Mouse (Mus musculus) frontal cortex, postnatal 14 days (tissue): ENCODE results near the gene Sf3b6.
"Not testable (repeated sequence)": the region's sequence is repeated elsewhere in the genome, so short reads cannot be mapped to it uniquely, and the experiment has no call there.

Source experiments
- DNase-seq, 2 experiments: peaks; one replicate each; pipeline ENCODE4 v3.0.0; 2022; ENCODE audit warnings: low spot score in 2 of 2

Gene Sf3b6

DNA sequence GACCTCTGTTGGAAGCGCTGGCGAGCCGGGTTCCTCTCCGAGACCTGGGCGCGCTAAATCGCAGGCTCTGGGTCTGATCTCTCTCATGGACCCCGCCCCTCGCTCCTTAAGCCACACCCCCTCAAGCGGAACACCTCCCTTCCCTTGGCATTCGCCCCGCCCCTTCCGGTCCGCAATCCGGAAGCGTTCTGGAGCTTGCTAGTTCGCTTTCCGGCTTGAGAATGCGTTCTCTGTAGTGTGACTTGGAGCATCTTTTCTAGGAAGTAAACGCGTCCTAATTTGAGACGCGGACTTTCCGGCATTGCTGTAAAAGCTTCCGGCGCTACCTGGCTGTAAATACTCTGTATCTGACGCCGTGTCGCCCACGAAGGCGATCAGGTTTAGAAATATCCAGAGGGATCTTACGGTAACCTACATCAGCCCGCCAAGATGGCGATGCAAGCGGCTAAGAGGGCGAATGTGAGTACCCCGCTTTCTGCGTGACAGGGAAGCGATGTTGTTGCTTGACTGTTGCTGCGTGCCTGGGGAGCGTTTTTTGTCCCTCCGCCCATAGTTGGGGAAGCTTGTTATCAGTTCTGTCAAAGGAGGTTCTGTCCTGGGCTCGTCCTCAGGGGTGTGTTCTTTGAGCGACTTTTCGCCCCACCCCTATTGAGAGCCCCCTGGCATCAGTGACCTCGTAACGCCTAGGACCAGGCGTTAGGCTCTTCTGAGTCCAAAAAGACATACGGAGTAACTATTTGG lies at the start of gene Sf3b6:
TSS of gene Sf3b6 (plus strand) at position 184 of the 741 bp plus-strand sequence.
- peak; percentile 94 to 97 for DNase-seq

DNA sequence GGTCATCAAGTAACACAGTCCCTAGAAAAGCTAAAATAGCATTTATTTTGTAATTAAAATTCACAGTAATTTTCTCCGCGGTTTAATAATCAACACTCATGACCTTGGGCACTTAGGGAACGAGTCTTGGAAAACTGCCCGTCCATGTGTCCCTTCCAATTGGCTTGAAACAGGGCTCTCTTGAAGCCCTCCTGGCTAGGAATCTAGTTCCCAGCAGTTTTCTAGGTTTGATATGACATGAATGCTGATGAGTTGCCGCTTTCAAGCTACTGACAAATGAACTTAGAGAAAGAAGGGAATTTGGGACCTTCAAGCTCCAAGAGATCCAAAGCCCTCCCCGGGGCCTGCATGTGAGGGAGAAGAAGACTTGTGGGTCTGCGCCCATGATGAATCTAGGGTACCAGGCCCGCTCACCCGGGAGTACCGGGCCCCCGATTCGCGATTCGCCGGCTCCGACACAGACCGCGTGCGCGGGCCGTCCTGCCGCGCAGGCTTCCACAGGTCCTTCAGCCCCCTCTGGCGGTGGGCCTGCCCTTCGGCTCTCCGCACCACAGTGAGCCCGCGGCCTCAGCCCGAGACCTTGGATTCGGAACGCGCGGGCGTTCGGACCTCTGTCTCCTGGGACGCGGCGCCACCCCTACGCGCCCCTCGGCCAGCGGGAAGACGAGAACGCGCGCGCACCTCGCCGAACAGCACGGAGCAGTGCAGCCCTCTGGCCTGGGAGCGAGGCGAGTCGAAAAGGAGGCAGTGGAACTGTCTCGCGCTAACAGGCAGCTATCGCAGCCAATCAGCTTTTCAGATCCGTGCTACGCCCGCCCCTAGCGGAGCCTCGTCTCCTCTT lies 48.6 kb upstream of the Sf3b6 start, which contains the start of the genes Pfn4 and Fam228b:
TSS of gene Pfn4 (plus strand) at position 531 of the 841 bp plus-strand sequence.
TSS of gene Fam228b (minus strand) at position 776 of the 841 bp plus-strand sequence.
- peak; percentile 94 to 97 for DNase-seq

DNA sequence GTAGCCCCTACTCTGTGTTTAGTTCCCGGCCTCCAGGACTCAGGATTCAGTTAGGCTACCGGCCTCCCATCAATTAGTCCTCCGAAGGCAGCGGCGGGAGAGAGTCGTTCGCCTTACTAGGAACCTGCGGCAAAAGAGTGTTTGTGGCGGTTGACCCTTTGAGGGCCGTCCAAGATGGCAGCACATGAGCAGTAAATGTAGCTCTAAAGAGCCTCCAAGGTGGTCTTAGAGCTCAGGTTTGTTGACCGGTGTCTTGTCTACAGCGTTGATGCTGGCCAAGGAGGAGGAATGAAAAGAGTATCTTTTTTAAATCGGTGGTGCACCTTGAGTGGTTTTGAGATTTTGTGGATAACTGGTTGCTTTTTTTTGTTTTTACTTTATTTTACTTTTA lies 48.0 kb upstream of the Sf3b6 start:
- DNase-seq, result no peak

DNA sequence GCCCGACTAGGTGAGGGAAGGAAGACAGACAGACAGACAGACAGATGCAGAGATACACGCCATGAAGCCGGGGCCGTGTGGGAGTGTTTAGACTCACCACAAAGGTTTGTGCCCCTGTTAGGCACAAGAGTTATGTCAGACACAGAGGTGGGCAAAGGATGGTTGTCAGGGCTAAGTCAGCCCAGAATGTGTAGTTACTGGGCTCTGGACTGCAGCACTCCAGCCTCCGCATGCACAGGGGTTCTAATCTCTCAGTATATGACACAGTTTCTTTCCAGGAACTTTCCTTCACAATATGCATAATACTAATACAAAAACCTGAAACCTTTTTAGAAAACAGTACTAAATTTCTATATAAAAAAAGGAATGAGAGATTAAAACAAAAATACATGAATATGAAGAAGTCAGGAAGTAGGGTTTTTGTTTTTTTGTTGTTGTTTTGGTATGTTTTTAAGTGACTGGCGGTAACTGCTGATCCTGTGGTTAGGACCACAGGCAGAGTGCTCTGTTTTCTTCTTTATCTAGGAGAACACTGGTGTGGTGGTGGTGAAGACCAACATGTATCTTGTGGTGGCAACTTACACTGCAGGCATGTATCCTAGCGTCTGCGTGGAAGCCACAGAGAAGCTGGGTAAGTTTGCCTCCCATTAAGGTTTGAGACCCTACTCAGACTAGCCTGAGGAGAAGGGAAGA lies 42.3 kb upstream of the Sf3b6 start:
- DNase-seq, result no peak

DNA sequence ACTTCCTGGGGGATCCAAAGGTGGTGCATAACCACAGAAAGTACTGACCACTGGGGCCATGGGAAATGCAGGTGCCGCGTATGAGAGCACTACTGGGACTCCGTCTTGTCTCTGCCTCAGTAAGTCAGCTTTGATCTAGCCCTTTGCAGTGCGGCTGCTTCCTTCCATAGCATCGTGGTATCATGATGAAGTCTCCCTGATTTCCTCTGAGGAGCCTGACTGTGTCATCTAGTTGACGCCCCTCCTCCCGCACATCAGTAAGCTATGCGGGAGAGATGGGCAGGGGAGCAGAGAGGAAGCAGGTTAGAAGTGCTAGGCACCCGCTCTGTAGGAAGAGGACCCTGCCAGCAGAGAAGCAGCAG lies 41.8 kb upstream of the Sf3b6 start:
- no peak for DNase-seq

DNA sequence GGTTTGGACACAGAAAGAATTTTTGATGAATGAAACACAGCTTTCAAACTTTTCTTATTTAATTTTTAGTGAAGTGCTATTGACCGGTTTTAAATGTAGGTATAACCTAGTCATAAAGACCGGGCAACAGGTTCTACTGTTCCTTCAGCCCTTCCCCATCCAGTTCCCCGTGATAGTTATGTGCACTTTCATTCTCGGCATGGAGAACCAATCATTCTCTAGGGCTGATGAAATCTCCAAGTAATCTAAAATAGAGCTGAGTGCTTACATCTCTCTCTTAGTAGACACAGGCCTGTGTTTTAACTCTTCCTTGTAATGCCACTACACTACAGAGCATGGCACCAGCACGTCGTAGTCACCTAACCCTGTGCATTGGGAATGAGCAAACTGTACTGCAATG lies 39.6 kb upstream of the Sf3b6 start:
- DNase-seq, result no peak

DNA sequence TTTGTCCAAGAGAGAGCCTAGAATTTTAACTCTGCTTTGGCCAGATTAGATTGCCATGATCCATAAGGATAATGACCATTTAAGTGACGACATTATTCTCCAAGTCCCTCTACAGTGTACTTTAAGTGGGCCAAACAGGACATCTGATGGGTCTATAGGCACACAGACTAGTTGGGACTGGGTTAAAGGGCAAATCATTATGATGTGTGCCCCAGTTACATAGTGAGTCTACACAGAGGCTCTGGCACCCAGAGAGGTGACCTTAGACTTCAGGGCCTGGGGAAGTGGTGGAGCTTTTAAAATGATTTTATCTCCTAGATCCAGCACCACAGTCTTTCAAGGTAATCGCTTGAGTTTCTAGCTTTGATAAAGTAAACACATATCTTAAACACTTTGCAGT lies 37.1 kb upstream of the Sf3b6 start:
- no peak for DNase-seq

DNA sequence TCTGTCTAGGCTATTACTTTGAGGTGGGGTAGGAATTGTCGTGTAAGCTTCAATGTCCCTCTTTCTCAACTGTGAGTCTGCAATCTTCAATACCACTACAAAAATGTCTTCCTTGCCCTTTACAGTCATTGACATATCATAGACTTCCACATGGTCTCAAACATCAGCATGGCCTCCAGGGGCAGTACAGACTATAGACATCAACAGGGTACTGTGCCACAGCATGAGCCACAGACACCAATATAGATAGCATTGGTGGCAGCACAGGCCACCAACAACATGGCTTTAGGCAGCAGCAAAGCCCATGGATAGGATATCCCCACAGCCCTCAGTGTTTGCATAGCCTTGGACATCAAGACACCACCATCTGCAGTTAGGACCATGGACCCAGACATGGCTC lies 36.1 kb upstream of the Sf3b6 start:
- no peak for DNase-seq

DNA sequence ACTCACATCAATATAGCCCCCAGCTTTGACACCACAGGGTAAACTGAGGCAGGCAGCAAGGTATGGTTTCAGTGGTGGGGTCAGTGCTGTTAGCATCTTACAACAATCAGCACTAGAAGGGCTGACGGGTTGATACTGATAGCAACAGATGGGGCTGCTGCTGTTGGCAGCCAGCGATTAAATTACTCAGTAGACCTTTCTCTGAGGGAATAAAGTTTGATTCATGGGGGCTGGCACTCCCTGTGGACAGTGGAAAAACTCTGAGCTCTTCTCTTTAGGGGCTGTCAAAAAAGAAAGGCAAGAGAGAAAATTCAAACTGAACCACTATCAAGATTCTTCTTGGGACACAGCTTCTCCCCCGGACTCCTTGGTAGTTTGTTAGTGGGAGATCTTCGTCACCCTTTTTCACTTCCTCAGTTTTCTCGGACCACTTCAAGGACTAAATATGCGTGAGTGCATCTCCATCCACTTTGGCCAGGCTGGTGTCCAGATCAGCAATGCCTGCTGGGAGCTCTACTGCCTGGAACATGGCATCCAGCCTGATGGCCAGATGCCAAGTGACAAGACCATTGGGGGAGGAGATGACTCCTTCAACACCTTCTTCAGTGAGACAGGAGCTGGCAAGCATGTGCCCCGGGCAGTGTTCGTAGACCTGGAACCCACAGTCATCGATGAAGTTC lies 35.5 kb upstream of the Sf3b6 start:
- DNase-seq, result not testable (repeated sequence)

DNA sequence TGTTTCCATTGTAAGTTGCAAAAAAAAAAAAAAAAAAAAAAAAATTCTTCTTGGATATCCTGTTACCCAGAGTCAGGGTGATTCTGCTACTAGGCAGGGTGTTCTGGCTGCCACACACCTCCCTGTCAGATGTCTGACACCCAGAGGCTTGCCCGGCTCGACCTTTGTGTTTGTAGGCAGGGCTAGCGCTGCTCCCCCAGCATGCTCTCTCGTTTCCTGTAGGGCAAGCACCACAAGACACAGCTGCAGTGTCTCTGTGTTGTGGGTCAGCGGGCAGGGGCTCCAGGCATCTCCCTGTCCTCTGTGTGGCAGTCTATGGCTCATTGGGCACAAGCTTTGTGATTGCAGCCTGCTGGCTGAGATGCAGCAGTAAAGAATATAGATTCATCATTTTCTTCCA lies 33.7 kb upstream of the Sf3b6 start:
- no peak for DNase-seq

DNA sequence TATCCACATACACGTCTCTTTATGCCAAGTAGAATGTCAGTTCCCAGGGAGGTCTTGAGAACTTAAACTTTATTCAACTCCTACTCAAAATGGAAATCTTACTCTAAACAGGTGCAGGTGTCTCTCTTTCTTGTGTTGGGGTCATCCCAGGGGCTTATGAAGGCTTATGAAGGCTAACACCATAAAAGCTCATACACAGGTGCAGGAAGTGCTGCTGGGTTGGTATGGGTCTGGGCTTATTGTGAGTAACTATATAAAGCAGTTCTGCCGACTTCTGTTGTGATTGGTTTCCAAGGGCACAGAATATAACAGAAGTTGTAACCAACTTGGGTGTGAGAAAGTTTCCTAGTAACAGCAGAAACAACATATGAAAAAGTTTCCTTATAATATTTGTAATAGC lies 32.9 kb upstream of the Sf3b6 start:
- no peak for DNase-seq

DNA sequence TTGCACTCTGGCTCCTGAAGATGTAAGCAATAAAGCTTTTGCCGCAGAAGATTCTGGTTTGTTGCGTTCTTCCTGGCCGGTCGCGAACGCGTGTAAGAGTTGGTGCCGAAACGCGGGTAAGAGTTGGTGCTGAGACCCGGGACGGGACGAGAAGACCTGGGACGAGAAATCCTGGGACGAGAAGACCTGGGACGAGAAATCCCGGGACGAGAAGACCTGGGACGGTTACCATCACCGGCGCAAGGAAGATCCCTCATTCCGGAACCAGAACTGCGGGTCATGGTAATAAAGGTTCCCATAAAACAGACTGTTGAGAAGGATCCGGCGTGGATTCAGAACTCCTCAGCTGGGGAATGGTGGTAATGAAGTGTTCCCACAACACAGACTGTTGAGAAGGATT lies 29.2 kb upstream of the Sf3b6 start:
- not testable (repeated sequence) for DNase-seq

DNA sequence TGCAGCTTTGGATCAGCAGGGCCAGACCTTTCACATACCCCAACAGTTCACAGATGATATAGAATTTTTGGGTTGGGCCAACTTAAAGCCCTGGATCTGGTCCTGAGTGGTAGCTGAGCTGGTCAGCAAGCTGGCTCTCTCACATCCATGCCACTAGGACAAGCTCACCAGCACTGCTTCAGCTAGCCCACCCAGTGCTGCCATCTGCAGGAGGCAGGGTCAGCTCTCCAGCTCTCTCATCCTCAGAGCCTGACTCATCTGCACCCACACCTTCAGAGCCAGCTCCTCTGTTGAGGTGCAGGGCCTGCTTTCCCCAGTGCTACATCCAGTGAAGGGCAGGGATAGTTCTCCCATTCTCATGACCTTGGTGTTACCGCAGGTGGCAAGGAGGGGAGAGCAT lies 23.6 kb upstream of the Sf3b6 start:
- DNase-seq, result no peak

DNA sequence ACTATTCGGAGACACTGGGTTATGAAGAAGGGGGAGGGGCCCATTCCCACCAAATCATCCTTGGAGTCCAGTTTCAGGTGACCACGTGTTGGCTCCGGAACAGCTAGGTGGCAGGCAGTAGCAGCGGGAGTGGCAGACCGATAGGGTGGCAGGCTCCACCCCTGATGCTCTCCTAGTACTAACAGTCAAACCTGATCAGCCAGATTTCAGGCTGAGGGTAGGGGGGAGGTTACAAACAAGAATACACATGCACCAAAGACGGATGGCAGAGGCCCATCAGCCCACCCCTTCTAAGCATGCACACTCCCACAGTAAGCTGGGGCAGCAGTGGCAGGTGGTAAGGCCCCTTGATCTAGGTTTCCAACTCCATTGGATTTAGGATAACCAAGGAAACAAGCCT lies 19.9 kb upstream of the Sf3b6 start:
- not testable (repeated sequence) for DNase-seq

DNA sequence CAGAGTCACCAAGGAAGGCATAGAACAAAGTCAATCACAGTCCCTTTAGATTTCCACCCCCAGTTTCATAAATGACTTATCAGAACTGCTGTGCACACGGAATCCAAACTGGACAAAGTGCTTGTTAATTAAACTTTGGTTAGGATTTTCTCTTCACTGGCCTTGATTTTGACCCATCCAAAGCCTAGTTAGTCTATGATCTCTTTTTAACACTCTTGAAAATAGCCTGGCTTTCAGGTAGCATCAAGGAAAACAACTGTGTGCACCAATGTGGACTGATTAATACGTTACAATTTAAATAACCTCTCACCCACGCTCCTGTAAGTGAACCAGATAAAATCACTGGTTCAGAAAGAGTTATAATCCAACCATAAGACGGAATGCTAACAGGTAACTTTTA lies 6.3 kb upstream of the Sf3b6 start:
- no peak for DNase-seq

DNA sequence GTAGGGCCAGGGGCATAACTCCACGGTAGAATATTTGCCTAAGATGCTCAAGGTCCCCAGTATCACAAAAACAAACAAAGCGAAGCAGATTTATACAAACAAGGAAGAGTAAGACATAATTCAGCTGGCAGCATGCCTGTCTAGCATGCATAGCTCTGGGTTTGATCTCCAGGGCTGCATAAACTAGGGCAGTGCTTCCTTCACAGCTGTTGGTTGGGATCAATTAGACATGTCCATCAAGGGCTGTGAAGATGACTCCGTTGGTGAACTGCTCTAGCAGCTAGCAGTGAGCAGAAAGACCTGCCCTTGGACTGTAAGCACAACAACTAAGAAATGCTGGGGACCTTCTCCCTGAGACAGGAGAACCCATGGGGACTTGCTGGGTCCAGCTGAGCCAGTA lies 5.6 kb upstream of the Sf3b6 start:
- DNase-seq, result no peak

DNA sequence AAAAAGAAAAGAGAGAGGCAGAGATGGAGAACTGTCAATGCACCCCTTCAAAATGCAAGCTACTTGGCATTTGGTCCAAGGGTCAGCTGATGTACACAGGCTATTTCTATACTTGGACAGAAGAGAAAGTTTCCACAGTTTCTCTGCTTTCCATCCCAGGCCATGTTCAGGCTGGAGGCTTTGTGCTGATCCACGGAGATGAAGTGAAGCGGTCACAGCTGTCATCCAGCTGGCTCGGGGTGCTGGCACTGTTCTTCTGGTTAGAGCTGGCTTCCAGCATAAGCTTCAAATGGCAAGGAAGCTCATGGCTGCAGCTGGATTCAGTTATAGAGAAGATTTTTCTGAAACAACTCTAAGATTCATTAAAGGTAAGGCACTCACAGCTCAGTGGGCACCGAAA lies 3.7 kb upstream of the Sf3b6 start:
- no peak for DNase-seq

DNA sequence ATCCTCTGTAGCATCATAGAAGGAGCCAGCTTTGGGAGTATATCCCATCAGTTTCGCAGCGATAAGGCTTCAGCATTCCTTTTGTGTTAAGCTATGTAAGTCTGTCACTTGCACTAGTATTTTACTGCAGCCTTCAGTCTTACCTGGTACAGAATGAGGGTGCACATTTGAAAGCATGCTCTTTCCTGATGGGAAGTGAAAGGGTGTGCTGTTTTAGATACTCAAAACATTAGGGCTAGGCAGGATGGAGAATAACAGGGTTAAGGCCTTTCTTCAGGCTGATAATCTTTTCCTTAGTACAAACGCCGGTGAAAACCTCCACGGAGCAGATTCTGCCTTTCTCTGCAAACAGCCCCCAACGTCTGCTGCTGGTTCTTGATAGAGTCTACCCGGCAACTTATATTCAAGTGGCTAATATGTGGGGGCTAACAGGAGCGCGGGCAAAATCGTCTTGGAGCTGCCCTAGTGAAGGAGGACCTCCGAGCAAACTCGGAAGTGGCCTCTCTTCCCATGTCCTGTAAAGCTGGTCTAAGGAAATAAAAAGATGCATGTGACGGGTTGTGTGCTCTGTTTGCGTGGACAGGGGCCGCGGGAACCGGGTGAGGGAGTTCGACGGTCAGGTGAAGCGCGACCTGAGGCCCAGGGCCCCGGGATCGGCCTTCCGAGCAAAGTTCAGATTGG lies 524 bp upstream of the Sf3b6 start:
- no peak for DNase-seq

DNA sequence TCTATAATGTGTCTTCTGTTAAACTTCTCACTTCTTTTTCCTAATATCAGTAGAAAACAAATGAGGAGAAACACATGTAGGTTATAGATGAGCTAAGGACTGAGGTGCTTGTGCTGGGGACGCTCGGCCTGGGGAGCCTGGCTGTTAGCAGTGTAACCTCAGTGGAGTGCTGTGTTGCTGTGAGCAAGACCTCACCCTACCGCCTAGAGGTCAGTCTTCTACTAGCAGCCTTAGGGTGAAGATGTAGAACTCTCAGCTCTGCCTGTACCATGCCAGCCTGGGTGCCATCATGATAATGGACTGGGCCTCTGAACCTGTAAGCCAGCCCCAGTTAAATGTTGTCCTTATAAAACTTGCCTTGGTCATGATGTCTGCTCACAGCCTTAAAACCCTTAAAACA lies 9.9 kb downstream of the Sf3b6 start:
- no peak for DNase-seq

DNA sequence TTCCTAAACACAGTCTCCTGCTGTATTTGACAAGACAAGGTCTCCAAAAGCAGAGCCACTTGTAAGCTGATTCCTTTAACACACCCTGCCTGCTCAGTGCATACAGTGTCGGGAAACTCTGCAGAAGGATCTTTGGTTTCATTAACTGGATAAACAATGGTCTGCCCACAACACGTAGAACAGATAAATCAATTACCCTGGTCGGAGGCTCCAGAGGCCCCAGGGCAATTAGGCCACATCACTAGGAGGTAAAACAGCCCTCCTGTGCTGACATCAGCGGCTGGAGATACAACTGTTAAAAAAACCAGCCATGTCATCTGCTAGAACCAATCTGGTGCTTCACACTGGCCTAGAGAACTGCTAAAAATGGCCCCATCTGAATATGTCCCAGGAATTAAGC lies 19.6 kb downstream of the Sf3b6 start:
- DNase-seq, result no peak

DNA sequence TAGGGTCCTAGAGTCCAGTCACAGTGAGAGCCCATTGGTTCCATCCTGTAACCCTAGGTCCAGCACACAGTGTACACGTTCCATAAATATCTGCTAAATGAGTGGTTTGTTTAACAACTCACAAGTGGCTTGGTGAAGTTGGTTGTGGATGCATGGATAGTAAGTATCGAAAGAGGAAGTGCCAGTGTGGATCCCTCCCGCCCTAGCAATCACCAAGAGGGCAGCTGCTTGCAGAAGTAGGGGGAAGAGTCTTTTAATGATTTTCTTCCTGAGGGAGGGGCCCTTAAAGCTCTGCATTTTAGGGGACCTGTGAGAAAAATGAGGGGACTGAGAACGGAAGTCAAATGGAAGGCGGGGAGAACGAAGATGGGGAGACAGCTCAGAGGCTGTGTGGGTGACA lies 22.7 kb downstream of the Sf3b6 start:
- no peak for DNase-seq
